Mouse (Mus musculus) heart, adult 2 months (tissue): ENCODE results near the gene Gm11444. TPM values are rescaled to one million over a fixed set of nuclear protein-coding genes. Genes with fewer than 3 reads are reported as not detected.

Source experiments
- DNase-seq, 2 experiments: peaks; one replicate each; pipeline ENCODE4 v3.0.0; 2021
- H3K27ac ChIP-seq: fragments of 200-600 bp; 2 replicates; pipeline ENCODE4 v1.8.1; 2022
- H3K27me3 ChIP-seq: fragments of 200-500 bp; 2 replicates; pipeline ENCODE4 v1.6.1; 2012; ENCODE audit warnings: mild to moderate bottlenecking, low read length, inconsistent platforms, mixed read lengths; ENCODE audit not compliant: control insufficient read depth, insufficient read depth
- H3K36me3 ChIP-seq: fragments of 200-500 bp; 2 replicates; pipeline ENCODE4 v1.6.1; 2012; ENCODE audit warnings: low read length, inconsistent platforms; ENCODE audit not compliant: control insufficient read depth, insufficient read depth
- H3K4me1 ChIP-seq: fragments of 200-500 bp; 2 replicates; pipeline ENCODE4 v1.6.1; 2011; ENCODE audit warnings: low read length; ENCODE audit not compliant: control insufficient read depth, insufficient read depth
- H3K4me3 ChIP-seq: fragments of 200-600 bp; 2 replicates; pipeline ENCODE4 v1.8.1; 2022
- H3K79me2 ChIP-seq: fragments of 200-500 bp; replicated peaks from 2 replicates; pipeline ENCODE4 v1.6.1; 2012; ENCODE audit warnings: mild to moderate bottlenecking, inconsistent platforms, low read length, moderate library complexity, mixed read lengths; ENCODE audit not compliant: control insufficient read depth, insufficient read depth
- H3K9ac ChIP-seq: fragments of 200-500 bp; 2 replicates; pipeline ENCODE4 v1.6.1; 2012; ENCODE audit warnings: low read depth, mild to moderate bottlenecking, control low read depth, inconsistent platforms, low read length, mixed read lengths
- CTCF ChIP-seq: fragments of 200-600 bp; IDR thresholded peaks from 2 replicates; pipeline ENCODE4 v1.8.1; 2022; ENCODE audit warnings: antibody characterized with exemption, mild to moderate bottlenecking, moderate library complexity
- EP300 ChIP-seq: fragments of 200-500 bp; IDR thresholded peaks from 2 replicates; pipeline ENCODE4 v1.6.1; 2011; ENCODE audit warnings: low read depth, low read length, control low read depth; ENCODE audit not compliant: insufficient read depth
- POLR2A ChIP-seq: fragments of 200-500 bp; IDR thresholded peaks from 2 replicates; pipeline ENCODE4 v1.6.1; 2011; ENCODE audit warnings: mild to moderate bottlenecking, low read depth, low read length, control low read depth; ENCODE audit not compliant: insufficient read depth
- WGBS: fragments of 180-500 bp; shearing (Covaris S2); methylation state at CpG from one replicate; pipeline ENCODE4 v1.1.7; 2018; 5-methylcytosine and 5-hydroxymethylcytosine counted together
- intact Hi-C: fragments of 180-260 bp; cut with DNase I; formaldehyde crosslinking; loops from one replicate; pipeline ENCODE4 v1.15.1; 2025
- polyA plus RNA-seq: library from polyadenylated mRNA; depleted of rRNA; stranded (reverse); fragments of >200 nt; gene quantifications from 2 replicates; pipeline ENCODE4 v1.2.3, GENCODE M21; 2012; rRNA removed
- total RNA-seq, 2 experiments: library from RNA; stranded (reverse); gene quantifications; 2 replicates each; pipeline ENCODE4 v1.2.3; 2021

The Gm11444 gene
- total and polyA plus RNA-seq, 3 experiments: not detected

DNA sequence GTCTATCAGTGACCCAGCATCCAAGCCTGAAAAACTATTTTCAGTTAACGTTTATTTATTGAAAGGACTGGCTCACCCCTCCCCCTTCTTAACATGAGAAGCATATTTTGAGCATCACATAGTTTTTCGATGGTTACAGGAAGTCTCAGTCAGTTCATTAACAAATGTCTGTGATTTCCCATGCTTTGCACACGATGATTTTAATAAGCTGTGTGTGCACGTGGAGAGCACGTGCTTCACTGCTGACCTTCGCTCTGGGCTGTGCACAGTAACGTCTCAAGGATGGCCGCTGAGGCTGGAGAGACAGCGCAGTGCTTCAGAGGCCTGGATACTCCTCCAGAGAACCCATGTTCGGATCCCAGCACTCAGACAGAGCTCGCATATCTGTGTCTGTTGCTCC, 42.8 kb downstream of the Gm11444 start:
- no peak overlapping the region for H3K9ac ChIP-seq
- no peaks in the 10 kb centered on the region for H3K36me3 ChIP-seq
- H3K27ac ChIP-seq: no peak overlapping the region
- TF ChIP-seq EP300: no peak
- no peak for TF ChIP-seq POLR2A
- TF ChIP-seq CTCF: no peak
- WGBS: 75% methylated on average over 11 of the region's 11 CpGs
- H3K4me3 ChIP-seq: no peak overlapping the region
- intact Hi-C loops: no loop called here
- H3K27me3 ChIP-seq: no peaks in the 10 kb centered on the region
- DNase-seq: no peak
- H3K79me2 ChIP-seq: no peaks in the 10 kb centered on the region
- no peaks in the 10 kb centered on the region; the same call in 1 of the 2 replicates for H3K4me1 ChIP-seq

DNA sequence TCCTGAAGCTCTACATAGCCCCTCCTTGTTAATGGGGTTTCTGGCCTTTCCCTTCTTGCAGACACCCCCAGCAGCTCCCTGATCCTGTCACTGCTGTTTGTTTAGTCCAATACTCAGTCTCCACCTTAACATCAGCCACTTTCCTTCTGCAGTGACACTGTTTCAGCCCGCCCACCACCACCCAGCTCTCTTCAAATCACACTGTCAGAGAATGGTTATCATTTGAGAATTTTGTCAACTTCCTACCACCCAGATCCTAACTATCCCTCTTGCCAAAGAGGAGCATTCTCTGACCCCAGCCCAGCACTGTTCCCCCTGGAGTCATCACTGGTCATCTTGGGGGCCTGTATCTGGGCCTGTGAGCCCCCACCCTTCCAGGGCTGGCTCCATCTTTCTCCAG, 44.4 kb downstream of the Gm11444 start:
- 93% methylated on average over 1 of the region's 1 CpGs for WGBS
- Histone ChIP-seq H3K27ac (no peak overlapping the region), H3K79me2 (no peaks in the 10 kb centered on the region), H3K4me3 (no peak overlapping the region), H3K27me3 (no peaks in the 10 kb centered on the region), H3K9ac (no peak overlapping the region), H3K4me1 (no peaks in the 10 kb centered on the region), H3K36me3 (no peaks in the 10 kb centered on the region)
- intact Hi-C loops: no loop called here
- no peak for DNase-seq
- TF ChIP-seq EP300 (no peak), CTCF (no peak), POLR2A (no peak)

DNA sequence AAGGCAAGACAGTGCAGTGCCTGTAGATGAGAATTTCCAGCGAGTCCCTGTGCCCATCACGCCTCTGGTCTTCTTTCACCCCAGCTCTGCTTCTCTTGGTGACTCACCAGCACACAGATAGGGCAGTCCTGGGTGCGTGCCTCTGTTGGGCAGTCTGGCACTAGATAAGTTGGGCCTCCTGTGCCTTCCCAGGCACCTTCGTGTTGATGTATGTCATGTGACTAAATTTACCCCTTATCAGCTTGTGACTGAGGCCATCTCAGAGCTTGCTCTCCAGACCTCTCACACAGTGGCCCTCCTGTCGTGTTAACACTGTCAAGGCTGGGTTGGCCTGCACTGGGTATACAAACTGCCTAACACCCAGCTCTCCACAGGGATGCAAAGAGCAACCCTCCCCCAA, 46.1 kb downstream of the Gm11444 start:
- no peak overlapping the region for H3K27ac ChIP-seq
- H3K4me1 ChIP-seq: peaks cover 1% of the 10 kb centered on the region; the same call in 1 of the 2 replicates

DNA sequence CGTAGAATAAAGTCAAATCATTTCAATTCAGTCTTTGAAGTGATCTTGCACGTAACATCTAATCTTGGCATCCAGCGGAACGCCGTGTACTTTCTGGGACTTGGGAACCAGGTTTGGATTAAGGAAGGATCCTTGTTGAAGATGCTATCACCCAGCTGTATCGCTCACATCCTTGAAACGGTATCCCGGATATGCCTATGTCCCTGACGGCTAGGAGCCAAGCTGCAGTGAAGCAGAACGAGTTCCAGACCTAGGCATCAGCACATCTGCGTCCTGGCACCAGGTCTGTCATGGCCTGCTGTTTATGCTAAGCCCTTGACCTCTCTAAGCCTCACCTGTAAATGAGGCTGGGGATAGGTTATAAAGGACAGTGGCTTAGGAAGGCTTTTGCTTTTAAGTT, 49.8 kb downstream of the Gm11444 start:
- WGBS: 59% methylated on average over 11 of the region's 11 CpGs
- intact Hi-C loops: no loop called here
- H3K36me3 ChIP-seq: no peaks in the 10 kb centered on the region
- DNase-seq: no peak
- H3K4me3 ChIP-seq: no peak overlapping the region
- H3K27me3 ChIP-seq: no peaks in the 10 kb centered on the region
- H3K4me1 ChIP-seq: peaks cover 1% of the 10 kb centered on the region; the same call in 1 of the 2 replicates
- H3K79me2 ChIP-seq: no peaks in the 10 kb centered on the region
- H3K27ac ChIP-seq: no peak overlapping the region
- TF ChIP-seq POLR2A (no peak), EP300 (no peak), CTCF (no peak)
- no peak overlapping the region for H3K9ac ChIP-seq

More for the DNA sequence above, 46.1 kb downstream of the Gm11444 start:
- Histone ChIP-seq H3K9ac (no peak overlapping the region), H3K27me3 (no peaks in the 10 kb centered on the region), H3K79me2 (no peaks in the 10 kb centered on the region), H3K4me3 (no peak overlapping the region), H3K36me3 (no peaks in the 10 kb centered on the region)
- intact Hi-C loops: no loop called here
- TF ChIP-seq EP300 (0 out of 2 replicates have a peak, but pooled peaks have one; percentile 8), POLR2A (no peak)
- DNase-seq: no peak
- WGBS: 55% methylated on average over 5 of the region's 5 CpGs

DNA sequence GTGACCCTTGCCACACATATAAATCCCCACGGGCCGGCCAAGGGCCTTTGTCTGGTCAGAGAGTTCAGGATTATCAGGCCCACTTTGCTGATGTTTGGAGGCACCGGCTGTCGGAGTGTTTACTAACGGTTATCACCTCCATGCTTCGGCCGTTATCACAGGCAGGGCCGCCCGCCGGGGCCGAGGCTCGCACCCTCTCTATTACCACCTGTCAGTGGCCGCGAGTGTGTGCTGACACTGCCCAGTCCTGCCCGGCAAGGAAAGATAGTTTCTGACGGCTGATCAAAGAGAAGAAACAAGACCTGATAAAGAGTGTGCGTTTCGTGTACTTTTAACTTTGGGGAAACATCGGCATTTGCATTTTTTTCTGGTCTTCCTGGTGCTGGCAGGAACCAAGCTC, 50.3 kb downstream of the Gm11444 start:
- peak; percentile 50 to 68 for DNase-seq
- TF ChIP-seq CTCF (no peak), EP300 (peak; percentile 74; the same call in 1 of the 2 replicates)
- intact Hi-C loops: no loop called here
- Histone ChIP-seq H3K27ac (no peak overlapping the region), H3K4me3 (no peak overlapping the region), H3K79me2 (no peaks in the 10 kb centered on the region), H3K9ac (no peak overlapping the region), H3K27me3 (no peaks in the 10 kb centered on the region), H3K4me1 (peaks cover 1% of the 10 kb centered on the region; the same call in 1 of the 2 replicates), H3K36me3 (no peaks in the 10 kb centered on the region)
- 34% methylated on average over 19 of the region's 19 CpGs for WGBS

DNA sequence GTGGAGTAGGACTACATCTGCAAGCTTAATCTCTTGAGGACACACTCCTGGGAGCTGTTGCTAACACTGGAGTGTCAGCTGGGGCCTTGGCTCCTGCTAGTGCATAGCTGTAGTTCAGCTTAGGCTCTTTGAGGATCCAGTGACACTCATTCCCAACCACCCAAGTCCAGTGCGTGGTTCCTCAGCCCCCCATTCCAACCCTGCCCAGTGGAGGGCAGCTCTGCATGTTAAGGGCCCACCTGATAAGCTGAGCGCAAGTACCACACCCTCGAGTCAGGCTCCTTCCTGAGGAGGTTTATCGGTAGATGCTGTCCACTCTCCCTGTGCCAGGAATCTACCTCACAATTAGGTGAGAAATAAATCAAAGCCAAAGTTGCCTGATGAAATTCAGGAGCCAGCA, 50.7 kb downstream of the Gm11444 start:
- Histone ChIP-seq H3K4me1 (peaks cover 1% of the 10 kb centered on the region; the same call in 1 of the 2 replicates), H3K36me3 (no peaks in the 10 kb centered on the region), H3K27me3 (no peaks in the 10 kb centered on the region), H3K9ac (no peak overlapping the region), H3K4me3 (no peak overlapping the region), H3K79me2 (no peaks in the 10 kb centered on the region), H3K27ac (no peak overlapping the region)
- intact Hi-C loops: no loop called here
- WGBS: 39% methylated on average over 4 of the region's 4 CpGs
- no peak for TF ChIP-seq EP300
- no peak for TF ChIP-seq CTCF
- TF ChIP-seq POLR2A: no peak
- no peak for DNase-seq

Other genes starting within 250 kb of the Gm11444 start
- 1 to 10 TPM; 5.5 to 5.7 TPM for gene Tbx2, start 17.8 kb downstream of the Gm11444 start, total RNA-seq
- gene Tbx2, start 17.8 kb downstream of the Gm11444 start, polyA plus RNA-seq: 6.9 and 7.5 TPM in 2 replicates
- not detected for gene Tbx4, start 36.1 kb upstream of the Gm11444 start, total RNA-seq
- 0.09 and 0.55 TPM in 2 replicates for gene Tbx4, start 36.1 kb upstream of the Gm11444 start, polyA plus RNA-seq